Mouse (Mus musculus) E14TG2a.4 (cell line): ENCODE data around the gene 1500009C09Rik.

Experiments used
- CTCF ChIP-seq: conservative IDR thresholded peaks from 2 replicates; pipeline ENCODE4 v1.5.1; 2014; ENCODE audit warnings: low read length
- POU5F1 ChIP-seq: IDR thresholded peaks from 2 replicates; pipeline ENCODE4 v1.6.1; 2014; ENCODE audit warnings: low read length, borderline replicate concordance

DNA sequence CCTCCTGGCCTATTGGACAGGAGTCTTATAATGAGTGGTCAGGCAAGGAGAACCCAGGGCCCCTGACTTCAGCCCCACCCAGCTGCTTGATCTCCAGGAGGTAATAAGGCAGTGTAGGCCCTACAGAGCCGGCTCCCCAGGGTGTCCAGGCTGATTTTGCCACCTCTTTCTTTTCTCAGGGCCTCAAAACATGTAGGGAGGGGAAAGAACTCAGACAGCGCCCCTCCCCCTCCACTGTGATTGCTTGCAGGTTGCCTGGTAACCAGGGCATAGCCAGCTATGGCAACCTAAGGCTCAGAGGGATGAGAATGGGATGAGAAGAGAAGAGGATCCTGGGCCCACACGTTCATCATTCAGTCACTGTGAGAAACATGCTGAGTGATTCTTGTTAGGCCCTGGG lies 16.0 kb downstream of the 1500009C09Rik start:
- no peak for TF ChIP-seq CTCF
- no peak for TF ChIP-seq POU5F1
